Mouse (Mus musculus) cerebellum, adult 9-11 months (tissue): ENCODE data around the gene Ppp2r2c.

Experiments used
- DNase-seq: peaks from one replicate; pipeline ENCODE4 v3.0.0; 2022

The Ppp2r2c gene

GRCm38 (mm10) chr5:36898415-36899109 is 30.2 kb downstream of the Ppp2r2c start:
- DNase-seq = no peak

- no peak for DNase-seq
These were observed 31.1 kb downstream of the Ppp2r2c start for GRCm38 (mm10) chr5:36899392-36899791.

- no peak for DNase-seq
These were observed 31.9 kb downstream of the Ppp2r2c start for GRCm38 (mm10) chr5:36900189-36900619.

DNA sequence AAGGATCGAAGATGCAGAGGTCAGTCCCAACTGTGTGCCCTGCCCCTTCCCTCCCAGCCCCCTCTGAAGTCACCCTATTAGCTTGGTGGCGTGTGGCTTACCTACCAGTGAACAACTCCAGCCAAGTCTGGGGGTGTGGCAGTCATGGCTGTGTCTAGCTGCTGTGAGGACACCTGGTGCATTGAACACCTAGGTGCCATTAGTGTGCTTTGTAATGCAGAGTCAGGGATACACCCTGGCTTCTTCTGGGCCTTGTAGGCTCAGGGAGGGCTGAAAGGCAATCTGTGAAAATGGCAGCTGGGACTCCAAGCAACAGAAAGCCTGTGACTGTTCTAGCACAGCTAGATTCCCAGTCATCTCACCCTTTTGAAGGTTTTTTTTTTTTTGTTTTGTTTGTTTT is 34.5 kb downstream of the Ppp2r2c start:
- DNase-seq = no peak

GRCm38 (mm10) chr5:36904131-36904530 is 35.8 kb downstream of the Ppp2r2c start:
- peak; percentile 91 for DNase-seq

GRCm38 (mm10) chr5:36904703-36905102 is 36.4 kb downstream of the Ppp2r2c start:
- no peak for DNase-seq

DNA sequence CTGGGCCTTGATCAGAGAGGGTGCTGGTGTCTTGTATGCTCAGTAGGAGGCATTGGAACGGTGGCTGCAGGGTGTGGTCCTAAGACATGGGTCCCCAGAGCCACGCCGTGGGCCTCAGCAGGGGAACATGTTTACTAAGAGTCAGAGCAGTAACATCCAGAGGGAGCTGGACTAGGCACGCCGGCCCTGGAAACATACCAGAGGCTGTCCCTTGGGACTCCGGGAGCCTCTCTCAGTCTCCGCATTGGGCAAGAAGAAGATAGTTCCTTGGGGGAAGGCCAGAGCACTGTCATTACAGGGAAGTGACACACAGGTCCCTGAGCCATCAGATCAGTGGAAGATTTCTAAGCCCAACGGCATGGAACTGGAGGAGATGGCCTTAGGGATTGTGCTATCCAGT is 36.9 kb downstream of the Ppp2r2c start:
- DNase-seq = no peak

- no peak for DNase-seq
These were observed 39.4 kb downstream of the Ppp2r2c start for GRCm38 (mm10) chr5:36907695-36908094.

DNA sequence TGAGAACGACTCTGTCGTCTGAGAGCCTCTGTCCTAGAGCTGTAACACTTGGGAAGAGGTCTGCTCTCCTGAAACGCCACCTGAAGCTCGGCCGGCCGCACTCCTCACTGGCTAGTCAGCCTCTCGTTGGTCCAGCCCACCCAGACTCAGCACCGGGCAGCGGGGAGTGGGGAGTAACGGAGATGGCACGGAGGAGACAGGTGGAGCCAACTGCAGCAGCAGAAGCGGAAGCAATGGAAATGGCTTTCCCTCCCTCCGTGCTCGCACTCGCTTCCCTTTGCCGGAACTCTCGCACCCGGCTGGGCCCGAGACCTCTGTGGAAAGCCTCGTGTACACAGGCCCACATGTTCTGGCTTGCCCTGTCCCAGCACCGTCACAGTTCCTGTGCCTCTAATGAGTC is 41.2 kb downstream of the Ppp2r2c start:
- peak; percentile 57 for DNase-seq

DNA sequence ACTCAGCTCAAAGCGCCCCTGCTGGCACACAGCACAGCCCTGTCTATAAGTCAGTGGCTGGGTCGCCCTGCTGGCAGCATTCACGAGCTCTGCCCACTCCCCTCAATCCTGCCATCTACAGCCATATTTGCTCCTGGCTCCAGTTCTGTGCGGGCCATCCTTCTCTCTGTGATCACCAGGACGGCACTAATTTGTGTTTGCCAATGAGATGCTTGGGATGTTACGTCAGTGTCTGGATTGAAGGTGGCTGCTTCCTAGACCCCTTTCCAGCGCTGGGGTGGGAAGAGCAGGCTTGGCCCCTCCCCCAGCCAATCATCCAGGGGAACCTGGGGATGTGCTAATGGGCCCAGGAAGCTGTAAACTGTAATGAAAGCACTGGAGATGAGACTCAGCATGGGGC is 42.7 kb downstream of the Ppp2r2c start:
- DNase-seq = peak; percentile 59

GRCm38 (mm10) chr5:36911759-36912352 is 43.5 kb downstream of the Ppp2r2c start:
- DNase-seq = peak; percentile 51

GRCm38 (mm10) chr5:36912602-36913310 is 44.4 kb downstream of the Ppp2r2c start:
- DNase-seq = peak; percentile 67

GRCm38 (mm10) chr5:36915256-36915655 is 46.9 kb downstream of the Ppp2r2c start:
- DNase-seq = no peak

- DNase-seq = peak; percentile 75
These were observed 48.3 kb downstream of the Ppp2r2c start for GRCm38 (mm10) chr5:36916581-36916980.

GRCm38 (mm10) chr5:36917245-36917644 is 48.9 kb downstream of the Ppp2r2c start:
- peak; percentile 50 for DNase-seq

DNA sequence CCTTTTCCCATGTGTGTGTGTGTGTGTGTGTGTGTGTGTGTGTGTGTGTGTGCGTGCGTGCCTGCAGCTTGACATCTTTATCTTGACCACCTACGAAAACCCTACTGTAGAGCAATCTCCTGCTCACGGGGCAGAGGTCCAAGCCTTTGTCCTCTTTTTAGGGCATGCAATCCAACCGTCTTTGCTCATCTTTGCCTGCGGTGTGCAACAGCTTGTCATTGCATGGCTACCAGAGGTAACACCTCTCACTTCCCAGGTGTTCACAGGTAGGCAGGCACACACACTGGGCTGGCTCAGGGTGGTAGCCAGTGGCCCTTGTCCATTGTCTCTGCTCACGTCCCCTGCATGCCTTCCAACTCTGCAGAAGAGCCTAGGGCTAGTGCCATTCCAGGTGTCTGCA is 49.7 kb downstream of the Ppp2r2c start:
- peak; percentile 56 for DNase-seq

DNA sequence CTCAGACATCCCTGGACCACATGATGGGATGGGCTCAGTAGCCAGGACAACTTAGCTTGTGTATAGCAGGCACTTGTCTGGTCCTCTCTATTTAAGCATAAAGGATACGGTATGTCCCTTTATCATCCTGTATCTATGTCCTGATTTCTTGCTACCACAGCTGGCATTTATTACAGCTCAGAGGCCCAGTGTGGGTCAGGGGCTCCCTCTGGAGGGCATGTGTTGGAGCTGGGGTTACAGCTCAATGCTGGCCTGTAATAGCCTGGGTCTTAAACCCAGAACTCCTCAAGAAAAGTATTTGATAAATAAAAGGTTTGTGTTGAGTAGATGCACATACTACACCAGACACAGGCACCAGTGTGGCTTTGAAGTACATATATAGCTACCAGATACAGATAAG is 51.8 kb downstream of the Ppp2r2c start:
- DNase-seq = no peak

GRCm38 (mm10) chr5:36921871-36922270 is 53.6 kb downstream of the Ppp2r2c start:
- DNase-seq = no peak

DNA sequence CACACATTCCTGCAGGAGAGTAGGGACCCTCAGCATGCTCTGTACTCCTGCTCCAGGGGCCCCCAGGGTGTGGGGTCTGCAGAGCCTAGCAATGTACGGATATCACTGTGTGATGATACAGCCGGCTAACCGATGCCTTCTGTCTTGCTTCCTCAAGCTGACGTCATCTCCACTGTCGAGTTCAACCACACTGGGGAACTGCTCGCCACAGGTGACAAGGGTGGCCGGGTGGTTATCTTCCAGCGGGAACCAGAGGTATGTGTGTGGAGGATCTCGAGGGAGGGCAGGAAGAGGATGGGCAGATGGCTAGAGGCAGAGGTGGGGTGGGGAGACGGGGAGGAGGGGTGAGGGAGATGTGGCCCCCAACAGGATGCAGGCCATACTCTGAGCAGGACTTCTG is 54.5 kb downstream of the Ppp2r2c start:
- DNase-seq = no peak

- DNase-seq = no peak
These were observed 55.8 kb downstream of the Ppp2r2c start for GRCm38 (mm10) chr5:36923826-36924700.

DNA sequence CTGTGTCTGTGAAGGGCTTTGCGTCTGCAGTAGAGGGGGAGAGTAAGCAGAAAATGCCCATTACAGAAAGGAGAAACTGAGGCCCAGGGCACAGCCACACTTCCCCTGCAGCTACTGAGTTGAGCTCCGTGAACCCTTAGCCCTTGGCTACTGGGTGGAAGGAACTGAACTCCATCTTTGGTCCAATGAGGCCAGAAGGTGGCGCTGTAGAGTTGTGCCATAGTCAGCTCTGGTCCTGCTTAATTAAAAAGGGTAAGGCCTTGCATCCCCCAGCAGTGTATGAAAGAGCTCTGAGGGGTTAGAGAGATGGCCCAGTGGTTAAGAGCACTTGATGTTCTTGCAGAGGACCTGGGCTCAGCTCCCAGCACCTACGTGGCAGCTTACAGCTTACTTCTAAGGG is 60.4 kb downstream of the Ppp2r2c start:
- DNase-seq = no peak

GRCm38 (mm10) chr5:36929376-36929775 is 61.1 kb downstream of the Ppp2r2c start:
- no peak for DNase-seq

- no peak for DNase-seq
These were observed 65.1 kb downstream of the Ppp2r2c start for GRCm38 (mm10) chr5:36933383-36933782.
